Mouse (Mus musculus): ENCODE measurements around the gene Rabgap1l.
"Not testable (repeated sequence)": the region's sequence is repeated elsewhere in the genome, so short reads cannot be mapped to it uniquely, and the experiment has no call there.

DNA sequence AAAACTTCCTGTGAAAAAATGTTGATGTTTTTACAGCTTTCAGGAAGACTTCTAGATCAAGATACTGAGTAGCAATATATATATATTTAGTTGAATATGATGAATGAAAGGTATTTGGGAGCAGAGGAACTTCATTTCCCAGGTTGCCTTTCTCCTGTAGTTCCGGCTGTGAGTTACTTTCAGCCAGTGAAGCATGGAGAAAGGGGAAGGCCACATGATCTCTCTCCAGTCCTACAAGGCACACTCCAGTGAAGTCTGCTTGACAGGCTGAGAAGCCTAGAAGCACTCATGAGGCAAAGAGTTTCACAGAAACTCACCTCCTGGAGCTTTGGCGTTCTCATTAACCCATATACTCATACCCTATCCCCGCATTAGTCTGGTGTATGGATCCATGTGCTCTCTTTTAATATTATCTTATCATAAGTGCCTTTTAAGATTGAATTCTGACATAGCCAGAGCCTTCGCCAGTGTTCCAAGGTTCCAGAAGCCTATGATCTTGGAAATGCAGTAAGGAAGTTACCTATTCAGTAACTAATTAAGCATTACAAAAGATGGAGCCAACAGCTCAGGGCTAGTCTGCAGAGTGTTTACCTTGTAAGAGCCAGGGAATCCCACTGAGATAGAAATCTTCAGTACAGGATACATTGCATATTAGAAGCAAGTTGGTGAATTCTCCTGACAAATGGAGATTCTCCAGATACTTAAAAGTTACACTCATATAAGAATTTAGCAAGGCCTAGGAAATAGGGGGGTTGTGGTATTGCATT, 168.5 kb downstream of the Rabgap1l start:
- TF ChIP-seq CTCF (IDR thresholded peaks at IDR 0.05; ENCODE audit: insufficient read depth, low read length); POLR2A (IDR thresholded peaks at IDR 0.05; ENCODE audit: borderline replicate concordance, extremely low read depth, low read depth, low read length): not testable (repeated sequence)
